Mouse (Mus musculus) myocyte (in vitro differentiated cells): ENCODE measurements around the gene Akip1. TPM values are rescaled to one million over a fixed set of nuclear protein-coding genes. Genes with fewer than 3 reads are reported as not detected.

Source experiments
- H3K27me3 ChIP-seq: one replicate; pipeline ENCODE4 v1.6.1; 2011; ENCODE audit not compliant: control insufficient read depth, insufficient read depth, insufficient read length
- H3K36me3 ChIP-seq: one replicate; pipeline ENCODE4 v1.6.1; 2011; ENCODE audit not compliant: control insufficient read depth, insufficient read depth
- H3K4me2 ChIP-seq: one replicate; pipeline ENCODE4 v1.6.1; 2011; ENCODE audit warnings: low read depth, control low read depth
- H3K4me3 ChIP-seq: one replicate; pipeline ENCODE4 v1.5.1; 2011; ENCODE audit warnings: mild to moderate bottlenecking, control low read depth, moderate library complexity
- H3K79me2 ChIP-seq: one replicate; pipeline ENCODE4 v1.6.1; 2011; ENCODE audit not compliant: control insufficient read depth, insufficient read depth
- H3ac ChIP-seq: one replicate; pipeline ENCODE4 v1.6.1; 2011; ENCODE audit not compliant: control insufficient read depth, insufficient read length
- CEBPB ChIP-seq: IDR thresholded peaks from 2 replicates; pipeline ENCODE4 v1.6.1; 2011; ENCODE audit warnings: mild to moderate bottlenecking, moderate library complexity; ENCODE audit not compliant: poor library complexity, insufficient read depth, severe bottlenecking
- E2F4 ChIP-seq: IDR thresholded peaks from one replicate; pipeline ENCODE4 v1.6.1; 2011; ENCODE audit warnings: mild to moderate bottlenecking, control low read depth, moderate library complexity; ENCODE audit not compliant: insufficient read depth
- MAX ChIP-seq: IDR thresholded peaks from one replicate; pipeline ENCODE4 v1.6.1; 2011; ENCODE audit warnings: low read depth, mild to moderate bottlenecking, control low read depth
- MYOD1 ChIP-seq, 3 experiments: IDR thresholded peaks; one replicate each; pipeline ENCODE4 v1.6.1; 2011; ENCODE audit warnings: control low read depth in 2 of 3, low read depth in 2 of 3, mild to moderate bottlenecking in 2 of 3, moderate library complexity in 1 of 3; ENCODE audit not compliant: insufficient read length in 2 of 3, control insufficient read depth in 1 of 3
- MYOG ChIP-seq, 3 experiments: IDR thresholded peaks; one replicate each; pipeline ENCODE4 v1.6.1; 2011; ENCODE audit warnings: control low read depth in 2 of 3, low read depth in 2 of 3, mild to moderate bottlenecking in 2 of 3; ENCODE audit not compliant: insufficient read length in 2 of 3, control insufficient read depth in 1 of 3, insufficient read depth in 1 of 3
- POLR2A ChIP-seq: IDR thresholded peaks from one replicate; pipeline ENCODE4 v1.6.1; 2011; ENCODE audit warnings: low read depth, mild to moderate bottlenecking, control low read depth, moderate library complexity; ENCODE audit not compliant: insufficient read length
- POLR2AphosphoS2 ChIP-seq: IDR thresholded peaks from one replicate; pipeline ENCODE4 v1.6.1; 2011; ENCODE audit warnings: low read depth, control low read depth; ENCODE audit not compliant: insufficient read length
- REST ChIP-seq: IDR thresholded peaks from one replicate; pipeline ENCODE4 v1.6.1; 2011; ENCODE audit warnings: mild to moderate bottlenecking, control low read depth, moderate library complexity; ENCODE audit not compliant: insufficient read depth, insufficient read length
- SRF ChIP-seq: IDR thresholded peaks from one replicate; pipeline ENCODE4 v1.6.1; 2011; ENCODE audit warnings: low read depth; ENCODE audit not compliant: control insufficient read depth, insufficient read length
- TCF12 ChIP-seq: IDR thresholded peaks from one replicate; pipeline ENCODE4 v1.6.1; 2011; ENCODE audit warnings: mild to moderate bottlenecking, control low read depth; ENCODE audit not compliant: poor library complexity, insufficient read depth, severe bottlenecking
- TCF3 ChIP-seq: IDR thresholded peaks from one replicate; pipeline ENCODE4 v1.6.1; 2011; ENCODE audit warnings: low read depth, control low read depth; ENCODE audit not compliant: insufficient read length
- USF1 ChIP-seq: IDR thresholded peaks from one replicate; pipeline ENCODE4 v1.6.1; 2011; ENCODE audit warnings: low read depth, mild to moderate bottlenecking, control low read depth, moderate library complexity
- polyA plus RNA-seq: library from polyadenylated mRNA; unstranded; fragments of >200 nt; fragmentation: generic; extraction: Trizol; gene quantifications from one replicate; pipeline ENCODE4 v1.2.1, GENCODE M21; 2012; ENCODE audit warnings: missing spikeins

Akip1 gene
- polyA plus RNA-seq, 1 experiment, result 17.8 TPM

- Histone ChIP-seq H3ac (no peak within 1 kb of the TSS), H3K27me3 (no peaks in the 10 kb centered on the region), H3K79me2 (no peaks in the 10 kb centered on the region), H3K4me2 (no peak within 1 kb of the TSS), H3K4me3 (no peak within 1 kb of the TSS), H3K36me3 (no peaks in the 10 kb centered on the region)
- TF ChIP-seq E2F4, result no peak
Measured at GRCm38 (mm10) chr7:109723697-109724096, 20.2 kb downstream of the Akip1 start, which contains the start of gene BC051019. BC051019 (minus strand) TSS chr7:109723850.

DNA sequence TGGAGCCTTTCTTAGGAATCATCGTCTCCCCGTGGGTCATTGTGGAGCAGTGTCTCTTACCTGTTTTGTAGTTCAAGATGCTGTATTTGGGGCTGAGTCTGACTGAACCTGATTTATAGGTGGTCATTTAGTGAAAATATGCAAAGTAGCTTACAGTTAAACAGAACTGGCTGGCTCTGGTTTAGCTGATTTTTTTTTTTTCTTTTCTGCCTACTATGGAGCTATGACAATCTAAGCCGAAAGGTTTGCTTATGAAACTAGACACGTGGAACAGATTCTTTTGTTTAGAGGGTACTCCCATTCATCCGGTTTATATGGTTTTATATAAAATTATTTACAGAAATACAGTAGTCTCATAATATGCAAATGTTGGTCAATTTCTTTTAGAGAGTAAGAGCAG, 28.1 kb downstream of the Akip1 start, which contains the start of gene Ascl3:
Gene Ascl3, minus strand, starts transcription at position 101 of the 400 bp plus-strand sequence.
- TF ChIP-seq TCF3, result no peak
- TF ChIP-seq MYOG (IDR thresholded peaks at IDR 0.05; ENCODE audit: control insufficient read depth in 1 of 3, insufficient read depth in 1 of 3, insufficient read length in 2 of 3, low read depth in 2 of 3), result no peak
- no peak for TF ChIP-seq MAX
- TF ChIP-seq REST, result no peak
- no peak for TF ChIP-seq POLR2AphosphoS2
- no peak for TF ChIP-seq TCF12
- TF ChIP-seq MYOD1 (IDR thresholded peaks at IDR 0.05; ENCODE audit: control insufficient read depth in 1 of 3, insufficient read length in 2 of 3, low read depth in 2 of 3), result no peak
- TF ChIP-seq POLR2A, result no peak
- TF ChIP-seq SRF, result no peak
- TF ChIP-seq CEBPB, result no peak
- TF ChIP-seq E2F4, result no peak
- TF ChIP-seq USF1, result no peak
- H3ac ChIP-seq, result no peak within 1 kb of the TSS
- H3K4me2 ChIP-seq, result peak within 1 kb of the TSS; percentile 42

GRCm38 (mm10) chr7:109734806-109735205, 31.3 kb downstream of the Akip1 start:
- H3K4me3 ChIP-seq, result no peak overlapping the region
- H3K4me2 ChIP-seq, result no peak overlapping the region
- no peaks in the 10 kb centered on the region for H3K79me2 ChIP-seq
- H3ac ChIP-seq, result no peak overlapping the region
- H3K36me3 ChIP-seq, result peaks cover 26% of the 10 kb centered on the region
- TF ChIP-seq CEBPB (no peak), POLR2A (no peak), TCF3 (no peak), REST (no peak), MAX (no peak), TCF12 (no peak), POLR2AphosphoS2 (no peak), MYOD1 (IDR thresholded peaks at IDR 0.05; ENCODE audit: control insufficient read depth in 1 of 3, insufficient read length in 2 of 3, low read depth in 2 of 3) (no peak), USF1 (no peak), E2F4 (no peak), MYOG (IDR thresholded peaks at IDR 0.05; ENCODE audit: control insufficient read depth in 1 of 3, insufficient read depth in 1 of 3, insufficient read length in 2 of 3, low read depth in 2 of 3) (no peak), SRF (no peak)
- no peaks in the 10 kb centered on the region for H3K27me3 ChIP-seq

More for the DNA sequence above, 28.1 kb downstream of the Akip1 start, which contains the start of gene Ascl3:
- Histone ChIP-seq H3K79me2 (no peaks in the 10 kb centered on the region), H3K27me3 (no peaks in the 10 kb centered on the region), H3K4me3 (no peak within 1 kb of the TSS), H3K36me3 (peaks cover 17% of the 10 kb centered on the region)

DNA sequence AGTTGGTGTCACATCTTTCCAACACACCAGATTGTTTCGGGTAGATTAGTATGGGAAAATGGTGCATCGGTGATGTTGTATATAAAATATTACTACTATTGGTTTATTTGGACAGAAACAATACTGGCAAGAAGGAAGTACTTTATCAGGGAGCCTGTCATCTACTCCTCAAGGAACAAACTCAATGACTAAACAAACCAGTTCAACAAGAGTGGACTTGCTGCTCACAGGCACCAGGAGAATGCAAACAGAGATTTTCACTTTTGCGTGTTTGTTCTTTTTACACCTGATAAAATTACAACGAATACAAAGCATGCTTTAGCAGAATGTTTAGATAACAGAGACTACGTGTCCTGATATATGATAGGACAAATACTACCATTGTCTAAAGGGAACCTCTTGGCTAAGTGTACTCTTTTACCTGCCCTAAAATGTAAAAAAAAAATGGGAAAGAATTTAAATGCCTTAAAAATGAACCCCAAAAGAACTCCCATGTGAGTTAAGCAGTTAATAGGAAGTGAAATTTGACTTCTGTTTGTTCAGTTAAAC, 36.4 kb downstream of the Akip1 start:
- Histone ChIP-seq H3K36me3 (peaks cover 64% of the 10 kb centered on the region), H3K27me3 (no peaks in the 10 kb centered on the region), H3K4me3 (no peak overlapping the region), H3K4me2 (no peak overlapping the region), H3ac (no peak overlapping the region), H3K79me2 (no peaks in the 10 kb centered on the region)
- TF ChIP-seq TCF3, result no peak
- no peak for TF ChIP-seq TCF12
- TF ChIP-seq POLR2AphosphoS2, result no peak
- no peak for TF ChIP-seq MAX
- no peak for TF ChIP-seq MYOD1 (IDR thresholded peaks at IDR 0.05; ENCODE audit: control insufficient read depth in 1 of 3, insufficient read length in 2 of 3, low read depth in 2 of 3)
- no peak for TF ChIP-seq MYOG (IDR thresholded peaks at IDR 0.05; ENCODE audit: control insufficient read depth in 1 of 3, insufficient read depth in 1 of 3, insufficient read length in 2 of 3, low read depth in 2 of 3)
- no peak for TF ChIP-seq SRF
- no peak for TF ChIP-seq USF1
- no peak for TF ChIP-seq REST
- no peak for TF ChIP-seq E2F4
- TF ChIP-seq CEBPB, result no peak
- TF ChIP-seq POLR2A, result no peak

GRCm38 (mm10) chr7:109741060-109741459, 37.6 kb downstream of the Akip1 start:
- Histone ChIP-seq H3K27me3 (no peaks in the 10 kb centered on the region), H3K4me2 (no peak overlapping the region), H3K79me2 (no peaks in the 10 kb centered on the region), H3ac (no peak overlapping the region), H3K36me3 (peaks cover 60% of the 10 kb centered on the region), H3K4me3 (no peak overlapping the region)
- no peak for TF ChIP-seq CEBPB
- TF ChIP-seq TCF3, result no peak
- TF ChIP-seq SRF, result no peak
- no peak for TF ChIP-seq POLR2A
- no peak for TF ChIP-seq REST
- TF ChIP-seq POLR2AphosphoS2, result no peak
- no peak for TF ChIP-seq E2F4
- no peak for TF ChIP-seq MAX
- TF ChIP-seq MYOG (IDR thresholded peaks at IDR 0.05; ENCODE audit: control insufficient read depth in 1 of 3, insufficient read depth in 1 of 3, insufficient read length in 2 of 3, low read depth in 2 of 3), result no peak
- no peak for TF ChIP-seq TCF12
- TF ChIP-seq MYOD1 (IDR thresholded peaks at IDR 0.05; ENCODE audit: control insufficient read depth in 1 of 3, insufficient read length in 2 of 3, low read depth in 2 of 3), result no peak
- no peak for TF ChIP-seq USF1
